Mouse (Mus musculus) erythroid progenitor cell, adult 5-6 weeks (primary cell): Measurements from ENCODE around the gene Rerg. TPM values are rescaled to one million over a fixed set of nuclear protein-coding genes. Genes with fewer than 3 reads are reported as not detected.

Source experiments
- ATAC-seq: replicated peaks from 2 replicates; pipeline ENCODE4 v1.8.0; 2016; ENCODE audit warnings: moderate number of reproducible peaks, mild to moderate bottlenecking, moderate TSS enrichment, inconsistent platforms; ENCODE audit not compliant: poor library complexity, low FRiP score, severe bottlenecking
- total RNA-seq, 2 experiments: library from RNA; stranded (forward) in 1 of 2; stranded (reverse) in 1 of 2; fragments of 150-400 nt in 1 of 2; fragments of 186-747, 209-891 nt in 1 of 2; gene quantifications; 2 replicates each; pipeline versions ENCODE4 v1.2.3 to v1.2.4; 2015 to 2017; ENCODE audit warnings: low replicate concordance in 2 of 2

Gene Rerg
- total RNA-seq, 2 experiments from 2014 or later, result not detected

GRCm38 (mm10) chr6:137163571-137163970 is 6.7 kb downstream of the Rerg start:
- no peak for ATAC-seq

- no peak for ATAC-seq
Measured at GRCm38 (mm10) chr6:137163061-137163460, 7.2 kb downstream of the Rerg start.

- no peak for ATAC-seq
Measured at GRCm38 (mm10) chr6:137162481-137162880, 7.8 kb downstream of the Rerg start.

GRCm38 (mm10) chr6:137161491-137162088 is 8.7 kb downstream of the Rerg start:
- ATAC-seq, result no peak

- no peak for ATAC-seq
Measured at GRCm38 (mm10) chr6:137159372-137159926, 10.8 kb downstream of the Rerg start.

- no peak for ATAC-seq
Measured at GRCm38 (mm10) chr6:137156437-137157219, 13.7 kb downstream of the Rerg start.

GRCm38 (mm10) chr6:137155196-137156137 is 14.8 kb downstream of the Rerg start:
- no peak for ATAC-seq

- no peak for ATAC-seq
Measured at GRCm38 (mm10) chr6:137153021-137153420, 17.3 kb downstream of the Rerg start.

- ATAC-seq, result no peak
Measured at GRCm38 (mm10) chr6:137151015-137151414, 19.3 kb downstream of the Rerg start.

- no peak for ATAC-seq
Measured at GRCm38 (mm10) chr6:137149833-137150232, 20.5 kb downstream of the Rerg start.

- no peak for ATAC-seq
Measured at GRCm38 (mm10) chr6:137146910-137147309, 23.4 kb downstream of the Rerg start.

GRCm38 (mm10) chr6:137145611-137146010 is 24.7 kb downstream of the Rerg start:
- ATAC-seq, result no peak

GRCm38 (mm10) chr6:137144958-137145535 is 25.2 kb downstream of the Rerg start:
- ATAC-seq, result no peak

- no peak for ATAC-seq
Measured at GRCm38 (mm10) chr6:137144526-137144840, 25.8 kb downstream of the Rerg start.

GRCm38 (mm10) chr6:137143818-137144525 is 26.3 kb downstream of the Rerg start:
- no peak for ATAC-seq

GRCm38 (mm10) chr6:137142796-137143195 is 27.5 kb downstream of the Rerg start:
- ATAC-seq, result no peak

GRCm38 (mm10) chr6:137141247-137141820 is 29.0 kb downstream of the Rerg start:
- no peak for ATAC-seq

GRCm38 (mm10) chr6:137138822-137139221 is 31.5 kb downstream of the Rerg start:
- no peak for ATAC-seq

GRCm38 (mm10) chr6:137138391-137138790 is 31.9 kb downstream of the Rerg start:
- no peak for ATAC-seq
